In the genomic region with DNA sequence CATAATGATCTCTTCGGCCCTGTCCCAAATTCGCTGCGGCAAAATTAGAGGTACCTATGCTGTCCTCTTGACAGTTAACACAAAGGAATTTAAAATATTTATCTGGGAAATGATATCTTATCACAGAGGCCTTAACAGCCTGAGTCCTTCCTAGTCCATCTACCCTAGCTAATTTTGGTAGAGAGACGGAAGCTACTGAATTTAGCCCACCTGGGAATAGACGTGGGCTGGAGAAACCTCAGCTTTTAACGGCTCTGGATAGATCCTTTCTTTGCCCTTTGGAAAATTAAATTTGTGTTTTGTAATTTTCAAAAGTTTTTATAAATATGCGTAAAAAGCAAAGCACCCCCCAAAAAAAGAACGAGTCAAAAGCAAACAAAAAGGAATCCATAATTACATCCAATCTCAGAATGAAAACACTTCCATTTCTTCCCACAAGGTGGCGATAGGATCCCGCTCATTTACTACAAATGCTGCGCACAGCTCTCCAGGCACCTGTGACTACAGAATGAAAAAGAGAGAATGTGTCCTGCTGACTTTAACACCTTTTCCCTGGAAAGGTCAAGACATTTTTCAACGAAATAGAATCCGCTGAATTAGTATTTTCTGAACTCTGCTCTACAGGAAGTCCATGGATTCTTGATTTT, we compare ENCODE assay signal across 7 mouse cellular contexts. TPM values are rescaled to one million over a fixed set of nuclear protein-coding genes. Genes with fewer than 3 reads are reported as not detected.
DNase-seq lines count a peak whose midpoint lies in the region; ATAC-seq and TF ChIP-seq lines count a peak whose summit lies in the region.

No protein-coding gene starts in this region.

- TF ChIP-seq CTCF in ES-Bruce4 (IDR thresholded peaks at IDR 0.05; ENCODE audit: low read depth, low read length): peak; percentile 11
- TF ChIP-seq CTCF in kidney, postnatal 0 days (IDR thresholded peaks at IDR 0.05; ENCODE audit: low read depth): peak; percentile 92
- peak; percentile 50 for TF ChIP-seq CTCF in lung, adult 2 months (IDR thresholded peaks at IDR 0.05; ENCODE audit: insufficient read depth, low read length)

- no peaks in the 10 kb centered on the region for H3K27me3 ChIP-seq in ES-Bruce4 (ENCODE audit: control insufficient read depth, insufficient read depth, low read length, poor library complexity, severe bottlenecking)
- H3K27me3 ChIP-seq in forebrain, embryonic 13.5 days: peaks cover 7% of the 10 kb centered on the region
- H3K27me3 ChIP-seq in kidney, postnatal 0 days (ENCODE audit: insufficient read depth, low read length): no peaks in the 10 kb centered on the region

- ATAC-seq in cerebellum, adult (ENCODE audit: insufficient number of reproducible peaks, low FRiP score, low TSS enrichment): peak; percentile 52; the same call in 1 of the 2 replicates
- ATAC-seq in forebrain, embryonic 13.5 days: peak; percentile 73
- ATAC-seq in kidney, postnatal 0 days (replicated peaks; ENCODE audit: low FRiP score, low read depth): no peak

- H3K4me3 ChIP-seq in ES-Bruce4 (ENCODE audit: low read depth, low read length): no peak overlapping the region
- H3K4me3 ChIP-seq in forebrain, embryonic 13.5 days: no peak overlapping the region
- no peak overlapping the region for H3K4me3 ChIP-seq in kidney, postnatal 0 days (replicated peaks; ENCODE audit: low read depth, low read length)
- no peak overlapping the region for H3K4me3 ChIP-seq in lung, adult 2 months (replicated peaks; ENCODE audit: extremely low read depth, low read depth, low read length)

- no peak for TF ChIP-seq POLR2A in ES-Bruce4 (IDR thresholded peaks at IDR 0.05; ENCODE audit: insufficient read depth, low read length)
- TF ChIP-seq POLR2A in lung, adult 2 months (IDR thresholded peaks at IDR 0.05; ENCODE audit: borderline replicate concordance, extremely low read depth, low read depth, low read length): no peak

- no peak overlapping the region for H3K27ac ChIP-seq in ES-Bruce4 (ENCODE audit: insufficient read depth, low read length)
- no peak overlapping the region for H3K27ac ChIP-seq in forebrain, embryonic 13.5 days
- H3K27ac ChIP-seq in kidney, postnatal 0 days: no peak overlapping the region

- H3K4me2 ChIP-seq in forebrain, embryonic 13.5 days: no peak overlapping the region
- no peak overlapping the region for H3K4me2 ChIP-seq in kidney, postnatal 0 days (ENCODE audit: low read length)

- H3K36me3 ChIP-seq in ES-Bruce4 (ENCODE audit: control insufficient read depth, insufficient read depth, low read length, poor library complexity, severe bottlenecking): no peaks in the 10 kb centered on the region
- H3K36me3 ChIP-seq in forebrain, embryonic 13.5 days (ENCODE audit: poor library complexity, severe bottlenecking): no peaks in the 10 kb centered on the region
- H3K36me3 ChIP-seq in kidney, postnatal 0 days (ENCODE audit: insufficient read depth, low read length): no peaks in the 10 kb centered on the region

- no peaks in the 10 kb centered on the region for H3K9me3 ChIP-seq in ES-Bruce4 (replicated peaks; ENCODE audit: control insufficient read depth, insufficient read depth, low read length, poor library complexity, severe bottlenecking)
- no peaks in the 10 kb centered on the region for H3K9me3 ChIP-seq in forebrain, embryonic 13.5 days (replicated peaks)
- no peaks in the 10 kb centered on the region for H3K9me3 ChIP-seq in kidney, postnatal 0 days (replicated peaks; ENCODE audit: low read length)

- peak; percentile 62 for DNase-seq in CD4-positive helper T cell, adult 2 months (ENCODE audit: low read depth, low spot score)
- DNase-seq in kidney, postnatal 0 days (ENCODE audit: low spot score): peak; percentile 73
- peak; percentile 21 for DNase-seq in lung, adult 2 months
- peak; percentile 51 for DNase-seq in retina, adult 2 months (ENCODE audit: low read depth, low spot score)

- WGBS in forebrain, embryonic 13.5 days: 38% methylated on average over 13 of the region's 13 CpGs
- WGBS in kidney, postnatal 0 days: 42% methylated on average over 13 of the region's 13 CpGs
- 42% methylated on average over 13 of the region's 13 CpGs for WGBS in lung, adult 2 months

- TF ChIP-seq EP300 in ES-Bruce4 (IDR thresholded peaks at IDR 0.05; ENCODE audit: insufficient read depth, low read depth, low read length): no peak

- H3K9ac ChIP-seq in ES-Bruce4 (ENCODE audit: low read depth, poor library complexity, severe bottlenecking): no peak overlapping the region
- no peak overlapping the region for H3K9ac ChIP-seq in forebrain, embryonic 13.5 days
- H3K9ac ChIP-seq in kidney, postnatal 0 days (ENCODE audit: low read depth, low read length): no peak overlapping the region

- no peaks in the 10 kb centered on the region for H3K4me1 ChIP-seq in ES-Bruce4 (ENCODE audit: control insufficient read depth, insufficient read depth, low read length)
- no peaks in the 10 kb centered on the region for H3K4me1 ChIP-seq in forebrain, embryonic 13.5 days
- H3K4me1 ChIP-seq in kidney, postnatal 0 days (replicated peaks; ENCODE audit: insufficient read depth, low read length): no peaks in the 10 kb centered on the region
- H3K4me1 ChIP-seq in lung, adult 2 months (ENCODE audit: control insufficient read depth, insufficient read depth, low read length): no peaks in the 10 kb centered on the region

RNA-seq across cellular contexts. Expression of a gene that starts 37.4 kb away (rescaled TPM):
- polyA plus RNA-seq in ES-Bruce4 (2011; ENCODE audit: insufficient read depth, insufficient read length, low read depth, missing spikeins): not detected in 2 replicates
- polyA plus RNA-seq in forebrain, embryonic 13.5 days (2015; fragmentation: Nextera tagmentation; extraction: Ambion mirVana): 0.08 and 0.39 TPM in 2 replicates
- 0.54 TPM in 2 replicates for polyA plus RNA-seq in kidney, postnatal 0 days (2015; fragmentation: Nextera tagmentation; extraction: Ambion mirVana)
- 2.2 and 3.0 TPM in 2 replicates for polyA plus RNA-seq in lung, adult 2 months (2012; rRNA removed)

Comparison
In these comparisons a context has a peak if more than half of its experiments do, and no peak if none do; other contexts are left out.
1. DNase-seq: peak in every context shown above with its lines; median percentile 73 in kidney, postnatal 0 days; 62 in CD4-positive helper T cell, adult 2 months; 51 in retina, adult 2 months; 21 in lung, adult 2 months.
2. CTCF ChIP-seq: peak in every context shown above with its lines; median percentile 92 in kidney, postnatal 0 days; 50 in lung, adult 2 months; 11 in ES-Bruce4.